Mouse (Mus musculus) kidney, adult 11 months (tissue): ENCODE results near the gene Palm3.
A peak's percentile ranks its signal among the peaks of the same experiment; 100 is the strongest.
"Not testable (repeated sequence)": the region's sequence is repeated elsewhere in the genome, so short reads cannot be mapped to it uniquely, and the experiment has no call there.

ENCODE experiments used
- DNase-seq: peaks from one replicate; pipeline ENCODE4 v3.0.0; 2022

Gene Palm3

DNA sequence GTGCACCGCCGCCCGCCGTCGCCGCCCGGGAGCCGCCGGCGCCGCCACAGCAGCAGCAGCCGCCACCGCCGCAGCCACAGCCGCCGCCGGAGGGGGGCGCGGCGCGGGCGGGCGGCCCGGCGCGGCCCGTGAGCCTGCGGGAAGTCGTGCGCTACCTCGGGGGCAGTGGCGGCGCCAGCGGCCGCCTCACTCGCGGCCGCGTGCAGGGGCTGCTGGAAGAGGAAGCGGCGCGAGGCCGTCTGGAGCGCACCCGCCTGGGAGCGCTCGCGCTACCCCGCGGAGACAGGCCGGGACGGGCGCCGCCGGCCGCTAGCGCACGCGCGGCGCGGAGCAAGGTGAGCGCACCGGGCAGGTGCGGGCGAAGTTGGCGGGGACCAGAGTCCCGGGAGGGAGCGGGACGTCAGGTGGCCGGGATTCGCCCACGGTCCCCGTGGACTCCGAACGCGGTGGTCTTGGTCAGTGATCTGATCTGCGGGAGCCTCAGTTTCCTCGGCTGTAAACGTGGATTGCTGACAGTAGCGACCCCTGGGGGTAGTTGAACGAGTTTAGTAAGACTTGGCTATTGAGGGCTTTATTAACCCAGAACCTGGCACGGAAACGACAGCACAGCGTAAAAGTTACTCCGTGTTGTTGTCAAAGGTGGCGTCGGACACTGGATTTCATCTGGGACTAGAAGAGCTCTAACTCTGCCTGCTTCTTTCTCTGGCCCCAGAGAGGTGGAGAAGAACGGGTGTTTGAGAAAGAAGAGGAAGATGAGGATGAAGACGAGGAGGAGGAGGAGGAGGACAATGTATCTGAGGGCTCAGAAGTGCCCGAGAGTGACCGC, 22.8 kb upstream of the Palm3 start:
- peak; percentile 64 for DNase-seq

DNA sequence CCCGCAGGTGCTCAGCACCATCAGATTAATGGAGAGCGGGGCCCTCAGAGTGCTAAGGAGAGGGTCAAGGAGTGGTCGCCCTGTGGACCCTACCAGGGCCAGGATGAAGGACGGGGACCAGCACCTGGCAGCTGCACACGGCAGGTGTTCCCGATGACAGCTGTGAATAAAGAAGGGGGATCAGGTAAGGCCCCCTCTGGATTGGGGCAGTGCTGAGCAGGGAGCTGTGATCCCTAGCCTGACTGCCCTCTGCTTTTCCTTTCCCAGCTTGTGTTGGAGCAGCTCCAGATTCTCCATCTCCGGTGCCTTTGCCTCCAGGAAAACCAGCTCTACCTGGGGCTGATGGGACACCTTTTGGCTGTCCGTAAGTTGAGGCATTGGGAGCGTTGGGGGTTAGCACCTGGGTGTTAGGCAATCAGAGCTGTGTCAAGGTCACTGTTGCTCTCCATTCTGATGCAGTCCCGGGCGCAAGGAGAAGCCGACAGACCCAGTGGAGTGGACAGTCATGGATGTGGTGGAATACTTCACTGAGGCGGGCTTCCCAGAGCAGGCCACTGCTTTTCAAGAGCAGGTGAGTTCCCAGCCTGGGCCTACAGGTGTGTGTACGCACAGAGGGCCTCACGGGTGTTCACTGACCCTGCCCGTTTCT, 22.1 kb upstream of the Palm3 start:
- peak; percentile 36 for DNase-seq

DNA sequence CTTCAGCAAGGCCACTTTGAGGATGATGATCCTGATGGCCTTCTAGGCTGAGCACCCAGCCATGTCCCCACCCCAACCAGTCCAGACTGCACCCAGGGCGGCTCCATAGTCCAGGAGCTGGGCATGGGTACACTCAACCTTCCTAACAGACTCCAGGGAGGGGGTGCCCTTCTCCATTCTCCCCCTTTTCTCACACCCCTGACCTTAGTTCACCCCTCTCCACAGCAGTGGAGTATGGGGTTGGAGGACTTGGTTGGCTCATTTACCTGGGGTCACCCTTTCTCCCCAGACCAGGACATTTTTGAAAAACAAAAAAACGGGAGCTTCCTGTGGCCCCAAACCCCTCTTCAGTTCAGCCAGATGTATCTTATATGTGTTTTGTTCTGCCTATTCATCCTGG, 21.4 kb upstream of the Palm3 start:
- DNase-seq = no peak

DNA sequence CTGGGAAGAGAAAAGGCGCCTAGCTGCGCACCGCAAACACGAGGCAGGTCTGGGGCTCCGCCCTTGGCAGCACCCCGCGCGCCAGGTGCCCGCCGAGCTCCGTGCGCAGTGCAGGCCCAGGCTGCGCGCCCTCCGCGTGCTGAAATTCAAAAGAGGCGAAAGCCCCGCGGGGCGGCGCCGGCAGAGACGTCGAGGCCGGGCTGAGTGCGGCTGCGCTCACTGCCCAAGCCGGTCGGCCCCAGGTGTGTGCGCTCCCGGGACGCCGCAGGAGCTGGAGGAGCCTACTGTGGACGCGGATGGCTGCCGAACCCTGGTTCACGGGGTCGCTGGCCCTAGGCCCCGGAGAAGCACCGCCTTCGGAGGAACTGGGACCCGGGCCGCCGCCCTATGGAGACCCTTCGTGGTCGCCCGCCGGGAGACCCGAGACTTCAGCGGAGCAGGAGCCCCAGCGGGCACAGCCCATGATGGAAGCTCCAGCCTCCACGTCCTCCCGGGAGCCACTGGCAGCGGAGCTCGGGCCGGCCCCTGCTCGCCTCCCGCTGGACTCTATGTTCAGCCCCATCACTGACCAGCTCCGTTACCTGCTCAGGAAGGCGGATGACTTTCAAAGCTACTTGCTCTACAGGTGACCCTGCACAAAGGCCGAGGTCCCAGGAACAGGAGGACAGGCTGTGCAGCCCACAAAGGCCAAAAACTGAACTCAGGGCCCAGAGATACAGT, 19.8 kb upstream of the Palm3 start, which contains the start of gene 1700067K01Rik:
Gene 1700067K01Rik (plus strand): TSS at position 222 of the 720 bp plus-strand sequence.
- no peak for DNase-seq

DNA sequence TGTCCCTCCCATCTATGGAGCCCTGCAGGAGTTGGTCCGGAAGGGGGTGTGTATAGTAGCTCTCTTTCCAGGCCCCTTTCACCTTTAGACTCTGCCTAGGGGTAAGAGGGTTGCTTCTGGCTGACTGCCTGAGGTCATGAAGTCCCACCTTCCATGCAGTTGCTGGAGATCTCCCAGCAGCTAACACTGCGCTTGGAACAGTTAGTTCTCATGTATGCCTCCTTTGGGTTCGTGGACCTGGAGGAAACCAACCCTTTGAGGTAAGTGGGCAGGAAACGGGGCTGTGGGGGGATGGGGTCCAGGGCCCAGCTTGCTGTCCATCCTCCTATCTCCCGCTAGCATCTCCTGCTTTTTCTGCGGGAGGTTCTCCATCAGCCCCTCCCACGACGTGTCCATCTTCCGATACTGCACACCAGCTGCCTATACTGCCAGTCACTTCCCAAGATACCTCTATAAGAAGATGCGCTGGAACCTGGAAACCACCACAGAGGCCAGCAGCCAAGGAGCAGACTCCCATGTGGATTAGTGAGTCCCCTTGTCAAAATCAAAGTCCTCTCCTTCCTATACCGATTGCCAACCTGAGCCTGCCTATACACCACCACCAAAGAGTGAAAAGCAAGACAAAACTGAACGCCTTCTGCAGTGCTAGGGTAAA, 18.2 kb upstream of the Palm3 start:
- peak; percentile 70 for DNase-seq

DNA sequence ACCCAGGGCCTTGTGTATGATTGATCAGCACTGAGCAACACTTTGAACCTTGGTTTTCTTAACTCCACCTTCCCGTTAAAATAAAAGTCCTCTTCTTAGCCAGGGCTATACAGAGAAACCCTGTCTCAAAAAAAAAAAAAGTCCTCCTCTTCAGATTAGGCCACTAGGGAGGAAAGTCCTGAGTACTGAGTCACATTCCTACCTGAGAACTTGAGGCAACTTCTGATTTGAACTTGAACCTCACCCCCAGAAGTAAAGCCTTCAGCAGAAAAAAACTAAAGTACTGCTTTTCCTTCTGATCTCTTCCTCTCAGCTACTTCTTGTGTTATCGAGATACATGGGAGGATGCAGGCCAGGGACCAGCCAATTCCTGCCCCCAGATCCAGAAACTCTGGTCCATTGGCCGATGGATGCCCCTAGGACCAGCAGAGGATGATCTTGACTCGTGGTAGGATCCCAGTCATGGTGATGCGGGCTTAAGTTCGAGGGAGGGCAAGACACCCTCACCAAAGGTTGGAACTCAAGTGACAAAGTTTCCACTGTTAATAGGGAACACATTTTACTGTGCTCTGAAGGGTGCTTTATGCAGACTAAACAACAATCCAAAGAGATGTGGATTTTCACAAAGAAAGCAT, 17.5 kb upstream of the Palm3 start:
- DNase-seq = no peak

DNA sequence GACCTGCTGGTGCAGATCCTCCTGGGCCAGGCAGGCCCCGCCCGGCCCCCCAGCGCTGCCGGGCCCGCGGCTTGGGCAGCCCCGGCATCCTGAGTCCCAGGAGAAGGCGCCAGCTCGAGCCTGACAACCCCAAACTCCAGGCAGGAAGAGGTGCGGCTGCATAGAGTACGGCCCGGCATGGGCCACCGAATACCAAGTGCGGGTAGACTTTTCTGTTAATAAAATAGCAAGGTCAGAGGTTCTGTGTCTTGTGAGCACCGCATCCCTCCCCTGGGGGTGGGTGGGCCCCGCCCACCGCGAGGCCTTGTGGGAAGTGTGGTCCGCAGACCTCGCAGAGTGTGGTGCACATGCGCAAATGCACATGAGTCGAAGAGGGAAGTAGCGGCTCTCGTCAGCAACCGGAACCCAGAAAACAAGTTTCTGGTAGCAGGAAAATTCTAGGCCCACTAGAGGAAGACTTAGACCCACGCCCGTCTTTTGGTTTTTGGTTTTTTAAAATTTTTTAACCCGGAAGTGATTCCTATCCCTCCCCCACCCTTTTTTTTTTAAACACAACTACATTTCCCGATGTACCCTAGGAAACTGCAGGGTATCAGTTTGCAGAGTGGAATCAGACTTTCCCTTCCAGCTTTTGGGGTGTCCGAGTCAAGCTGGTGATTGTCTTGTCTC, 16.6 kb upstream of the Palm3 start:
- peak; percentile 96 for DNase-seq

DNA sequence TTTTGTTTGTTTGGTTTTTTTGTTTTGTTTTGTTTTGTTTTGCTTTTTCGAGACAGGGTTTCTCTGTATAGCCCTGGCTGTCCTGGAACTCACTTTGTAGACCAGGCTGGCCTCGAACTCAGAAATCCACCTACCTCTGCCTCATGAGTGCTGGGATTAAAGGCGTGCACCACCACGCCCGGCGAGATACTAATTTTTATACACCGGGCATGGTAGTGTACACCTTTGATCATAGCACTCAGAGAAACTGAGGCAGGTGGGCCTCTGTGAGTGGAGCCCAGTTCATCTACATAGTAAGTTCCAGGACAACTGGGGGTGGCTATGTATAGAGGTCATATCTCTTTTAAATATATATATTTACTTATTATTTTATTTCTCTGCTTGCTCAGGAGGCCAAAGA, 15.8 kb upstream of the Palm3 start:
- DNase-seq = not testable (repeated sequence)

DNA sequence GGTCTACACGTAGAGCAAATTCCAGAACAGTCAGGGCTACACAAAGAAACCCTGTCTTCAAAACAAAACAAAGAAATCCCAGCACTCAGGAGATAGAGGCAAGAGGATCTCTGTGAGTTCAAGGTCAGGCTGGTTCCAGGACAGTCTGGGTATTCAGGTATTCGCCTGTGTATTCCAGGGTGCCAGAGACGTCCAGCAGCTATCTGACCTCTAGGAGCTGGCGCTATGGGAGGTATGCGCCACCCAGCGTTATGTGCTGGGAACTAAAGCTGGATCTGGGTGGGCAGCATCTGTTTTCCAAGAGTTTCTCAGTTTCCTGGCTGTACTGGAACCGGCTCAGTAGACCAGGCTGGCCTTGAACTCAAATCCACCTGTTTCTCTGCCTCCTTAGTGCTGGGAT, 12.9 kb upstream of the Palm3 start:
- DNase-seq = no peak

DNA sequence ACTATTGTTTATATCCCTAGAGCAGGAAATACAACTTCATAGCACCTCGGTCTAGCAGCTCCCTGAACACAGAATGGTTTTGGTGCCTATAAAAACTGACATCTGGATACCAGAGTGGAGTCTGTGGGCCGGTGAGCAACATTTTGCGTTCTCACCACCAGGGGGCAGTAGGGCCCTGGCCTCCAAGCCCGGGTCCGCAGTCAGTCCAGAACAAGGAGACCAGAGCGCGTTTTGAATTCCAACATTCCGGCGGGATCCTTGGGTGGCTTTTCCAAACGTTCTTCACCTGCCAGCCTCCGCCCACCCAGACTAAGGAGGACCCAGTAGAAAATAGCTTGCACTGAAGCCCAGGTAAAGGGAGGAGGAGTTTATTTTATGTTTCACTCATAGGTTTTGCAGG, 11.4 kb upstream of the Palm3 start:
- DNase-seq = peak; percentile 87

DNA sequence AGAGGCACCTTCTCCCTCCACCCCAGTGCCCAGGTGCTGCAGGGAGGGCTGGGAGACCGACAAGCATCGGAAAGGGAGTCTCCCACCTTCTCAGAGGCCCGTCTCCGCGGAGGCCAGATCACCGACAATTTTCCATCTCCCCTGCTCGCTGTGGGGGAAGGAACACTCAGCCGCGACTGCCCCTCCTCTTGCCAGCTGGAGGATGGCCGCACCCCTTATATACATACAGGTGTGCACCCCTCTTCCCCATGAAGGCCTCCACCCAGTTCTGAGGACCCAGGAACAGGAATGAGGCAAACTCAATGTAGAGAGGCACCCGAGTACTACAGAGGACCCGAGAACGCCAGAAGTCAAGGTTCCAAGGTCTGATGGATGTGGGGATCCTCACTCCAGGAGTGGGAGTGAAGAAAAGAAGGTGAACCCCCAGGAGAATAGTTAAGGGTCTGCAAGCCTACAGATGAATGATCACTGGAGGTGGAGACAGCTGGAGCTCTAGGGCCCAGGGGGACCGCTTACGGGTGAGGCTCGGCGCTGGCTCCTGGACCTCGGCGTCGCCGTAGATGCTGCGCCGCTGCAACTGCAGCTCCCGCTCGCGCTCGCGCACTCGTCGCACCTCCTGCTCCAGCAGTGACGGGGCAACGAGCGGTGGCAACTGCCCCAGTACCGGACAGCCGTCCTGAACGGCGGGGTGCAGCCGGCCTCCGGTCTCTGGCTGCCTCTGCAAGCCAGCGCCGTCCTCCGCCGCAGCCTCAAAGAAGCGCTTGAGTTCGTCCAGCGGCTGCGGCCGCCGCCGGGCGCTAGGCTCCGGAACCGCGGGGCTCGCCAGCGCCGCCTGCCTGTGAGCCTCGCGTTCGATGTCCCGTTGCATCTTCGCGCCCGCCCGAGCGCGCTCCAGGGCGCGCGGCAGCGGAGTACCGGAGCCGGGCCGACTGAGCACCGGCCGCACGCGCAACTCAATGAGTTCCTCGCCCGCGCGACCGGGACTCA, 10.4 kb upstream of the Palm3 start:
- peak; percentile 59 for DNase-seq

DNA sequence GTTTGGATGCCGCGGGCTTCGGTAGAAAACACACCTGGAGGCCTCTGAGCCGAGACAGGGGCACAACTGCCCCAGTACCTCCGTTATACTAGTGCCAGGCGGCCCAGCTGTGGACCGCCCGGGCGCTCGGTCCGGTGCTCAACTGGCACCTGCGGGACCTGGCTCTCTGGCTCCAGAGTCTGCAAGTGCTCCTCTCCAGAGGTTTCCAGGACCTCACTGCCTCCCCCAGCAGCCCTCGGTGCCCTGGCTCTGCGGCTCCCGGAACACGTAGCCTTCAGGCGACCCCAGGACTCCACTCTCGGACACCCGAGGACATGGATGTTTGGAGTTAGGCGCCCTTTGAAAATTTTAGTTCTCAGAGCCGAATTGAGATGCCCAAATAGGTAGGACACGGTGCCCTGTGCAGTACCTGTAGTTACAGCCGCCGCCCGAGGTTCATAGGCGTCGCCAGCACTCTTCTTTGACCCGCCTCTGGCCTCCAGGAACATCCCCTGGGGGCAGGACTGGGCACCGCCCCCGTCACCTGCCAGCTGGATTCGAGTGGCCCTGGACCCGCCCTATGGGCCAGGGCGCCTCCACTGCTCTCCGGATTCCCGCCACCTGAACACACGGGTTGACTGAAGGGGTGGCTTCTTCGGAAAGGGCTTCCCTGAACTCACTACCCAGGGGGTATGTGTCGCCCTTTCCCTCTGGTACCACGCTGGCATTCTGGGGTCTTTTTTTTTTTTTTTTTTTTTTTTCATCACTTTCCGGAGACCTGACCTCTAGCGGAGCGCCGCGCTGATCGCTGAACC, 9.4 kb upstream of the Palm3 start, which contains the start of gene 2210011C24Rik:
Gene 2210011C24Rik (minus strand): TSS at position 467 of the 794 bp plus-strand sequence.
- peak; percentile 81 for DNase-seq

DNA sequence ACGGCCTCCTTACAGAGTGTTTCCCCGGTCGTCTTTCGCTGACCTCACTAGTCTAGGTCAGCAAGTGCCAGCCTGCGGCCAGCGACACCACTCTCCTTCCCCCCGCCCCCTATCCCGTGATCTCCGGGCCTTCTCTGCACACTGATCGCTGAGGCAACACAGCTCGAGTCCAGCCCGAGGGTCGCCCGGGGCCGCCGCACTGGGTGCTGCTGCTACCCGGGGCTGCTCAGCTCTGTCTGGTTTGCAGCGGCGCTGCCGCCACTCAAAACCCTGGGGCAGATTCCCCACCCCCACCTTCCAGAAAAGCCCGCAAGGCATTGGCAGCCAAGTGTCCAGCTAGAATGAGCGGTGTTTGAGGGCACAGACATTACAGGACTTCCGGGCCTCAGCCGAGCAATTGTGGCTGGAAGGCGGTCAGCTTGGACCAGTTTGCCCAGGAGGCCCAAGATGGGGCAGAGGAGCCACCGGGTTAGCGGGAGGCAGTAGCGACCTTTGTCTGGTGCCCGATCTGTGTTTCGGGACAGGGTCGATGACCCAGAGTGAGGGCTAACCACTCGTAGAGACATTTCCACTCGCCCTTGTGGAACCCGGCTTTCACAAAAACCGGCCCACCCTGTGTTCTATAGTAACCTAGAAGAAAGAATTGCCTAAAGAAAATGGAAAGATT, 8.6 kb upstream of the Palm3 start:
- peak; percentile 54 for DNase-seq

DNA sequence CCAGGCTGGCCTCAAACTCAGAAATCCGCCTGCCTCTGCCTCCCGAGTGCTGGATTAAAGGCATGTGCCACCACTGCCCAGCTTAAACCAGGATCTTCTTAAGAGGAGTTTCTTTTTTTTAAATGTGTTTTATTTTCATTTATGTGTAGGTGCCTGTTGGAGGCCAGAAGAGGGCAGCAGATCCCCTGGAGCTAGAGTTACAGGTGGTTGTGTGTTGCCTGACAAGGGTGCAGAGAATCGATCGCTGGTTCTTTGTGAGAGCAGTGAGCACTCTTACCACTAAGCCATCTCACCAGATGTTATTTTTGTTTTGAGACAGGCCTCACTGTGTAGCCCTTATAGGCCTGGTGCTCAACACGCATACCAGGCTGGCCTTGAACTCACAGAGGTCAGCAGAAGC, 5.4 kb upstream of the Palm3 start:
- DNase-seq = no peak

DNA sequence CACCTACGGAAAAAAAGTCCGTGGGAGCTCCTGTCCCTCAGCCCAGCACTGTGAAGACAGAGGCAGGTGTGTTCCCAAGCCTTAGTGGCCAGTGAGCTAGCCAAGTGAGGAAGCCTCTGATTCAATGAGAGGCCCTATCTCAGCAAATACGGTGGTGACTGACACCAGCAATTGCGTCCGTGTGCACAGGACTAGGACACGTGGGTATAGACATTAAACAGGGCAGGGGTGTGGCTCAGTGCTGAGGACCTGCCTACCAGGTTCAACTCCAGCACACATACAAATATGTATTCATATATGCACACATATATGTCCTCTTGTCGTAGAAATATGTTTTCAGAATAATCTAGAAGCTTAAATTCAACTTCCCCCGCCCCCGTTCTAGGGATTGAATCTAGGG, 1.5 kb upstream of the Palm3 start:
- DNase-seq = no peak

DNA sequence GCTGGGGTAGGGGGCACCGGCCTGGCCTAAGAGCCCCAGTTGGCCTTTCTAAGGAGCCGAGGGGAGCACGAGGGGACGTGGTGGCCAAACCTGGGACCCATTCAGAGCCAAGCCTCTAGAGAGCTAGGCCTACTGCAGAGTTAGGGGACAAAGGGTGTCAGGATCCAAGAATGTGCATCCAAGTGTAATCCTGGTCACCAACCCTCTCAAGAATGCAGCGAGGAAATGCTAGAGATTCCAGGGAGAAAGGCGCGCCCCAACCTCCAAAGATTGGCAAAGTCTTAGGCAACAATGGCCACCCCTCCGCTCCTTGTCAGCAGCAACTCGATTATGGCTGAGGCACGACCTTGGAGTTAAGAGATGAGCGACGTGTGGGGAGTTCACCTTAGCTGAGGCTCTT, 298 bp downstream of the Palm3 start:
- DNase-seq = peak; percentile 38

DNA sequence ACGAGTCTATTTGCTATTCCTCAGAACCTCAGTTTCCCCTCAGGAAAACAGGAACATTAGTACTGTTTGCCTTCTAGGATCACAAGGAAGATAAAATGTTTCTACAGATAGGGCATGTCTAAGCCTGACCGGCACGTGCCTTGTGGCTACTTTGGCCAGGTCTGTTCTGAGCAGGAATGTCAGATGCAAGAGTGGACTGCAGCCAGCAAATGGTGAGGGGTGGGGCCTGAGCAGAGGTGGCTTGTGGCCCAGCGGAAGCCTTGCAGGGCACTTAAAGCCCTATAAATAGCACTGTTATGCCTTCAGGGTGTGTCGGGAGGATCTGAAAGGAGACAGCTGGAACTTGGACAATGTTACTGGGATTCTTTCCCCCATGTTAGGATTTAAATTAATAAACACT, 1.8 kb downstream of the Palm3 start:
- peak; percentile 89 for DNase-seq

DNA sequence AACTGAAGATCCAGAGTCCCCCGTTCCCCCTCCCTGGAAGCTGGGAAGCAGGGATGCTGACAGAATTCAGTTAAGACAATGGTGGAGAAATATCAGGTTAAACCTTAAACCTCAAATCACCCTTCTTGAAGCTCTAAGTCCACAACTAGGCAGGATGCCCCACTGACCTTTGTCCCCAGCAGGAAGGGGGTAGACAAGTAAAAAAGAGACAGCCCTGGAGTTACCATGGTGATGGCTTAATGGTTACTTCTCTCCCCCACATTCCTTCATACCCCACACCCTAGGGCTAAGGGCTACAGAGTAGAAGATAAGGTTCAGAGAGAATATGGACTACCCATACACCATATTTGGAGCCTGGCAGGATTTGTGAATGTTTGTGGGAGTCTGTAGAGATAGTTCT, 2.4 kb downstream of the Palm3 start:
- DNase-seq = peak; percentile 89

DNA sequence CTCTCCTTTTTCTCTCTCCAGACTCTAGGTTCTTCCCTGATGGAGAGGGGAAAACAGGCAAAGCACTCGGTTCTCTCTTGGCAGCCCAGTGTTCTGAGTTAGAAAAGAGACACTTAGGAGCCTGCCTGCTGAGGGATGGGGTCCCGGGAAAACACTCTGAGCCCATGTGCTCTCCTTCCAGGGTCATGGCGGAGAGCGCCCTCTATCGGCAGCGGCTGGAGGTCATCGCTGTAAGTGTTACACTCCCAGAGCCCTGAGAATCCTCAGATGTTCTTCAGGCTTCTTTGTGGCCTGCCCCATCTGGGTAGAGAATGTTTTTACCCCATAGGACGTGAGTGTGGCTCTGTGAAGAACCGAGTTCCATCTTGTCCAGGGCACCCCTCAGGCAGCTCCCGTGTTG, 2.9 kb downstream of the Palm3 start:
- peak; percentile 59 for DNase-seq
